Mouse (Mus musculus): ENCODE measurements at regions not wholly inside any gene's neighbourhood (a gene's known extent, or its start where the extent isn't known, plus 50 kb on each side); places are given as distances from the start of the nearest gene placed in this dataset.

- Histone ChIP-seq H3K27ac (no peak overlapping the region), H3K36me3 (no peaks in the 10 kb centered on the region), H3K4me1 (peaks cover 7% of the 10 kb centered on the region), H3K4me3 (no peak overlapping the region), H3K9me3 (replicated peaks) (no peaks in the 10 kb centered on the region), H3K27me3 (ENCODE audit: low read depth, poor library complexity, severe bottlenecking) (peaks cover 17% of the 10 kb centered on the region)
- 84% methylated on average over 15 of the region's 15 CpGs for WGBS
- DNase-seq (ENCODE audit: low spot score), result no peak
These were observed 151.1 kb downstream of the Irs2 start for GRCm38 (mm10) chr8:10856996-10857720.

- Histone ChIP-seq H3K36me3 (no peaks in the 10 kb centered on the region), H3K4me1 (peaks cover 12% of the 10 kb centered on the region), H3K27ac (no peak overlapping the region), H3K27me3 (ENCODE audit: low read depth, poor library complexity, severe bottlenecking) (peaks cover 8% of the 10 kb centered on the region; the same call in 1 of the 2 replicates), H3K4me3 (no peak overlapping the region), H3K9me3 (replicated peaks) (no peaks in the 10 kb centered on the region)
- no peak for DNase-seq (ENCODE audit: low spot score)
- WGBS, result 92% methylated on average over 3 of the region's 3 CpGs
These were observed 152.6 kb downstream of the Irs2 start for GRCm38 (mm10) chr8:10855696-10856095.

- Histone ChIP-seq H3K4me1 (peaks cover 12% of the 10 kb centered on the region), H3K9me3 (replicated peaks) (no peaks in the 10 kb centered on the region), H3K36me3 (no peaks in the 10 kb centered on the region), H3K27me3 (ENCODE audit: low read depth, poor library complexity, severe bottlenecking) (0 out of 2 replicates have a peak, but pooled peaks cover 6% of the 10 kb centered on the region), H3K27ac (no peak overlapping the region), H3K4me3 (no peak overlapping the region)
- WGBS, result 81% methylated on average over 4 of the region's 4 CpGs
- no peak for DNase-seq (ENCODE audit: low spot score)
These were observed 153.1 kb downstream of the Irs2 start for GRCm38 (mm10) chr8:10855131-10855530.

GRCm38 (mm10) chr8:10854600-10854999, 153.7 kb downstream of the Irs2 start:
- no peak for DNase-seq (ENCODE audit: low spot score)
- Histone ChIP-seq H3K9me3 (replicated peaks) (no peaks in the 10 kb centered on the region), H3K36me3 (no peaks in the 10 kb centered on the region), H3K27ac (no peak overlapping the region; the same call in 1 of the 2 replicates), H3K4me3 (no peak overlapping the region), H3K4me1 (peaks cover 12% of the 10 kb centered on the region), H3K27me3 (ENCODE audit: low read depth, poor library complexity, severe bottlenecking) (0 out of 2 replicates have a peak, but pooled peaks cover 3% of the 10 kb centered on the region)
- WGBS, result 44% methylated on average over 6 of the region's 6 CpGs

- Histone ChIP-seq H3K27me3 (ENCODE audit: low read depth, poor library complexity, severe bottlenecking) (no peaks in the 10 kb centered on the region), H3K9me3 (replicated peaks) (no peaks in the 10 kb centered on the region), H3K36me3 (no peaks in the 10 kb centered on the region), H3K27ac (no peak overlapping the region), H3K4me1 (peaks cover 12% of the 10 kb centered on the region), H3K4me3 (no peak overlapping the region)
- 64% methylated on average over 5 of the region's 5 CpGs for WGBS
- no peak for DNase-seq (ENCODE audit: low spot score)
These were observed 154.4 kb downstream of the Irs2 start for GRCm38 (mm10) chr8:10853901-10854300.

- no peak for DNase-seq (ENCODE audit: low spot score)
- 92% methylated on average over 7 of the region's 7 CpGs for WGBS
- H3K4me1 ChIP-seq, result peaks cover 17% of the 10 kb centered on the region
- H3K27me3 ChIP-seq (ENCODE audit: low read depth, poor library complexity, severe bottlenecking), result no peaks in the 10 kb centered on the region
- H3K27ac ChIP-seq, result no peak overlapping the region
- no peak overlapping the region for H3K4me3 ChIP-seq
- no peaks in the 10 kb centered on the region for H3K9me3 ChIP-seq (replicated peaks)
- no peaks in the 10 kb centered on the region for H3K36me3 ChIP-seq
These were observed 158.3 kb downstream of the Irs2 start for GRCm38 (mm10) chr8:10849916-10850315.

- H3K36me3 ChIP-seq, result no peaks in the 10 kb centered on the region
These were observed 162.7 kb downstream of the Irs2 start for GRCm38 (mm10) chr8:10845607-10846006.

GRCm38 (mm10) chr8:10840853-10841531, 167.3 kb downstream of the Irs2 start:
- no peak overlapping the region for H3K27ac ChIP-seq
- no peaks in the 10 kb centered on the region for H3K9me3 ChIP-seq (replicated peaks)
- 0 out of 2 replicates have a peak, but pooled peaks cover 7% of the 10 kb centered on the region for H3K27me3 ChIP-seq (ENCODE audit: low read depth, poor library complexity, severe bottlenecking)
- peaks cover 4% of the 10 kb centered on the region; the same call in 1 of the 2 replicates for H3K4me1 ChIP-seq
- H3K4me3 ChIP-seq, result no peak overlapping the region
- no peak for DNase-seq (ENCODE audit: low spot score)
- WGBS, result 92% methylated on average over 12 of the region's 12 CpGs
- H3K36me3 ChIP-seq, result no peaks in the 10 kb centered on the region

More at GRCm38 (mm10) chr8:10845607-10846006, 162.7 kb downstream of the Irs2 start:
- DNase-seq (ENCODE audit: low spot score), result no peak
- Histone ChIP-seq H3K27me3 (ENCODE audit: low read depth, poor library complexity, severe bottlenecking) (0 out of 2 replicates have a peak, but pooled peaks cover 7% of the 10 kb centered on the region), H3K9me3 (replicated peaks) (no peaks in the 10 kb centered on the region), H3K27ac (no peak overlapping the region), H3K4me1 (peaks cover 5% of the 10 kb centered on the region; the same call in 1 of the 2 replicates), H3K4me3 (no peak overlapping the region)
- 71% methylated on average over 6 of the region's 6 CpGs for WGBS

GRCm38 (mm10) chr8:10840044-10840443, 168.2 kb downstream of the Irs2 start:
- no peak overlapping the region for H3K4me3 ChIP-seq
- H3K27me3 ChIP-seq (ENCODE audit: low read depth, poor library complexity, severe bottlenecking), result 0 out of 2 replicates have a peak, but pooled peaks cover 7% of the 10 kb centered on the region
- H3K36me3 ChIP-seq, result no peaks in the 10 kb centered on the region
- H3K27ac ChIP-seq, result no peak overlapping the region
- WGBS, result 94% methylated on average over 1 of the region's 1 CpGs
- DNase-seq (ENCODE audit: low spot score), result no peak
- no peaks in the 10 kb centered on the region for H3K9me3 ChIP-seq (replicated peaks)
- no peaks in the 10 kb centered on the region for H3K4me1 ChIP-seq

- H3K4me1 ChIP-seq, result peaks cover 8% of the 10 kb centered on the region; the same call in 1 of the 2 replicates
- WGBS, result 90% methylated on average over 6 of the region's 6 CpGs
These were observed 173.2 kb downstream of the Irs2 start for GRCm38 (mm10) chr8:10835054-10835453.

GRCm38 (mm10) chr8:10831864-10832263, 176.4 kb downstream of the Irs2 start:
- Histone ChIP-seq H3K4me3 (no peak overlapping the region), H3K27me3 (ENCODE audit: low read depth, poor library complexity, severe bottlenecking) (peaks cover 9% of the 10 kb centered on the region; the same call in 1 of the 2 replicates), H3K9me3 (replicated peaks) (no peaks in the 10 kb centered on the region), H3K4me1 (peaks cover 18% of the 10 kb centered on the region), H3K27ac (no peak overlapping the region), H3K36me3 (no peaks in the 10 kb centered on the region)
- no peak for DNase-seq (ENCODE audit: low spot score)
- WGBS, result 88% methylated on average over 7 of the region's 7 CpGs

More at GRCm38 (mm10) chr8:10835054-10835453, 173.2 kb downstream of the Irs2 start:
- H3K27me3 ChIP-seq (ENCODE audit: low read depth, poor library complexity, severe bottlenecking), result no peaks in the 10 kb centered on the region
- no peaks in the 10 kb centered on the region for H3K9me3 ChIP-seq (replicated peaks)
- H3K4me3 ChIP-seq, result no peak overlapping the region
- H3K27ac ChIP-seq, result no peak overlapping the region
- no peak for DNase-seq (ENCODE audit: low spot score)
- no peaks in the 10 kb centered on the region for H3K36me3 ChIP-seq

GRCm38 (mm10) chr8:10831277-10831676, 177.0 kb downstream of the Irs2 start:
- 86% methylated on average over 6 of the region's 6 CpGs for WGBS
- Histone ChIP-seq H3K9me3 (replicated peaks) (no peaks in the 10 kb centered on the region), H3K27me3 (ENCODE audit: low read depth, poor library complexity, severe bottlenecking) (peaks cover 9% of the 10 kb centered on the region; the same call in 1 of the 2 replicates), H3K4me3 (no peak overlapping the region), H3K27ac (no peak overlapping the region), H3K4me1 (peaks cover 18% of the 10 kb centered on the region), H3K36me3 (no peaks in the 10 kb centered on the region)
- no peak for DNase-seq (ENCODE audit: low spot score)

- Histone ChIP-seq H3K4me1 (peaks cover 18% of the 10 kb centered on the region), H3K36me3 (no peaks in the 10 kb centered on the region), H3K4me3 (no peak overlapping the region), H3K9me3 (replicated peaks) (no peaks in the 10 kb centered on the region), H3K27me3 (ENCODE audit: low read depth, poor library complexity, severe bottlenecking) (peaks cover 9% of the 10 kb centered on the region; the same call in 1 of the 2 replicates), H3K27ac (no peak overlapping the region)
- no peak for DNase-seq (ENCODE audit: low spot score)
- 96% methylated on average over 10 of the region's 10 CpGs for WGBS
These were observed 177.4 kb downstream of the Irs2 start for GRCm38 (mm10) chr8:10830835-10831234.

All from limb, embryonic 10.5 days (tissue).